Mouse (Mus musculus) CH12F3 (cell line): ENCODE data around the gene Zfp652.
"Not testable (repeated sequence)": the region's sequence is repeated elsewhere in the genome, so short reads cannot be mapped to it uniquely, and the experiment has no call there.

Experiments
- in situ Hi-C: fragments of 300-500 bp; cut with MboI; formaldehyde crosslinking; loops from 2 replicates; pipeline ENCODE4 v1.14.3; 2020; ENCODE audit warnings: low sequenced_read_pairs

Zfp652 gene

DNA sequence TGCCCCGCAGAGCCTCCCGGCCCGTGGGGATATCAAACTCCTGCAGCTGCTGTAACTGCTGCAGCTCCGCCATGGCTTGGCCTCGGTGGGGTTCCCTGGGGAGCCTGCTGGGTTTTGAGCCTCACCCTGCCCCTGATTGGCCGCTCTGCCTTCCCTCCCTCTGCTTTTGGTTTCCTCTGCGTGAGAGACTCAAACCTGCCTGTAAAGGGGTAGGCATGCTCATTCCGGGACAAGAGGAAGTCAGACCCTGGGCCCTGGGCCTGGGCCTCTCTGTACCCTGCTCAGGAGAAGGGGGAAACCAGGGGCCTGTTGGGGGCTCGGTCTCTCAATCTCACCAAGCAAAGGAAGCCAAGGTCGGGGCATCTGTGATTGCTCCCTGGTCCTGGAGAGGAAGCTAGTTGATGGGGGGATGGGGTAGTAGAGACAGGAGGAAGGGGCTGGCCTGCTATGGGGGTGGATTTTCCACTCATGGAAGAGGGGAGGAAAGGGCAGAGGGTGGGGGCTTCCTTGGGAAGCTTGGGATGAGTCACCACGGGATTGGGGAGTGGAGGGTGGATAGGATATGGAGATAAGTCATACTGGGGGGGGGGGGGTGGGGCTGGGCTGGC is 129.7 kb downstream of the Zfp652 start, which contains the start of gene Abi3:
Gene Abi3, minus strand, starts transcription at position 403 of the 608 bp plus-strand sequence.
- in situ Hi-C loops = no loop called here

DNA sequence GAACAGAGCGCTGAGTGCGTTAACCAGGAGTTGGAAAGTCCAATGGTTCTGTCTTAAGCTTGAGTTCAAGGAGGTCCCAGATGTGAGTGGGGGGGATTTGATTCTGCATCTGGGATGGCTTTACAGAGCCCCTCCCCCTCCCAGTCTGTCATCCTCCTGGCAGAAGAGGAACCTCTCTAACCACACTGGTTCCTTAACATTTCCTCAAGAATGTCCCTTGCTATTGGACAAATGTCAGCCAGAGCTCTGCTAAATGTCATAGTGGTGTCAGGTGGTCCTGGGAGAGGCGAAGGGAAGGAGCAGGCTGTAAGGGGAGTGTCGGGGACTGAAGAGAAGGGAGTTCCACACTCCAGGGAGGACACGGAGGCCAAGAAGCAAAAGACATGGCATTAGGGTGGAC is 130.5 kb downstream of the Zfp652 start:
- in situ Hi-C loops = no loop called here

DNA sequence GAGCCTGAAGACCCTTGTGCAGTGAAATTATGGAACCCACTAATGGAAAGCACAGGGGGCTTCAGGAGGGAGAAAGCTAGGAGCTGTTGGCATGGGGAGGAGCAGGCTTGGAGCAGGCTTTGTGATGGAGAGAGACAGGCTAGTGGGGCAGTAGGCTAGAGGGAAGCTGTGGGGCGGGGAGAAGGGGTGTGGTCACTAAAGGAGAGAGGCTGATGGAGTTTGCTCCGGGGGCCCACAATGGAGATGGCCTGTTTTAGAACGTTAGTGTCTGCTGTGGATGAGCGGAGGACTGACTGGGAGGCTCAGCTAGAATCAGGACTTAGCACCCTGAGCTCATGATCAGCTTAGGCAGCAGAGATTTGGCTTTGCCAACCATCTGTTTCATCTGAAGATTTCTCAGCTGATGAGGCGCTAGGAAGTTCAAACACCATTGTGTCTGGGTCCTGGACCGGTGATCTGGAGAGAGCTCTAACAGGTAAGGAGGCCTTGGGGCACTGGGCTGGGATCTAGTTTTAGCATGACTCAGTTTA is 131.0 kb downstream of the Zfp652 start:
- in situ Hi-C loops = no loop called here

DNA sequence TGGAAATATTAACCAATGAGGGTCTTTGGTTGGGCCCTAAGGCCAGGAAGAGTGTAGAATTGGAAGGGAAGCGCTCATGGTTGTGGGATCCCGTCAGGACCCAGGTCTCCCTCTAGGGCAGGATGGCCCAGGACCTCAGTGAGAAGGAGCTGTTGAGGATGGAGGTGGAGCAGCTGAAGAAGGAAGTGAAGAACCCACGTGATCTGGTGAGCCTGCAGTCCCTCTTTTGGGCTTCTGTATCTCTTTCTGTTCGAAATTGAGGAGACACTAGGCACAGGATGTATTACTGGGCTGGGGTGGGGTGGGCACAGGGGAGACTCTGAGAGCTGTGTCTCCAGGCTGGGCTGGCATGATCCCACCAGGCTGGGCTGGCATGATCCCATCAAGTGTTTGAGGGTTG is 132.5 kb downstream of the Zfp652 start:
- in situ Hi-C loops = no loop called here

DNA sequence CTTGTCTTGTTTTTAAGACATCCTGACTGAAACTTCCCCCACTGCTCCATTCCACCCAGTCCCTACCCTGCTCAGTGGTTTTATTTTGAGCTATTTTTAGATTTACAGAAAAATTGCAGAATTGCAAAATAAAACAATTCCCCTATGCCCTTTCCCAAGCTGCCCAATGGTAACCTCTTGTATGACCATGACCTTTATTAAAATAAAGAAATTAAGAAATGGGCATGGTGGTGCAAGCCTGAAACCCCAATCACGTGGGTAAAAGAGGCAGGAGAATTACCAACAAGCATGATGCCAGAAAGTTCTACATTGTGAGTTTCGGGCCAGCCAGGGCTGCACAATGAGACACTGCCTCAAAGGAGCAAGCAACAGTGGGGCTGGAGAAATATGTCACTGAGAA is 138.4 kb downstream of the Zfp652 start:
- in situ Hi-C loops = no loop called here

DNA sequence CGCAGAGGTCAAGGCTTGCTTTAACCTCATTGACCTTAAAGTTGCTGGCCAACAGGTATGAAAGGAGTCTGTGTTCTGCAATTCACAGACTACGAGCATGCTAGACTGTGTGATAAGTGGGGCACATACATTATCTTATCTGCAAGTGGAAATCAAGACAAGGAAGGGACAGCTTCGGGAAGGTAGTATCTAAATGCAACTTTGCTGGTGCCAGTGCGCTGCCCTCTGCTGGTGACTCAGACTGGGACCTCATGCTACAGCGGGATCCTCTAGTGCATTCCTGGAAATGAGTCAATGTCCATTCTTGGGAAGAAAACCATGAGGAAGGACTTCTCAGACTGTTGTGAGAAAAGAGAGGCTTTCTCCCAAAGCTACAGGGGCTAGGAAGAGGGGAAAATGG is 141.2 kb downstream of the Zfp652 start:
- in situ Hi-C loops = no loop called here

DNA sequence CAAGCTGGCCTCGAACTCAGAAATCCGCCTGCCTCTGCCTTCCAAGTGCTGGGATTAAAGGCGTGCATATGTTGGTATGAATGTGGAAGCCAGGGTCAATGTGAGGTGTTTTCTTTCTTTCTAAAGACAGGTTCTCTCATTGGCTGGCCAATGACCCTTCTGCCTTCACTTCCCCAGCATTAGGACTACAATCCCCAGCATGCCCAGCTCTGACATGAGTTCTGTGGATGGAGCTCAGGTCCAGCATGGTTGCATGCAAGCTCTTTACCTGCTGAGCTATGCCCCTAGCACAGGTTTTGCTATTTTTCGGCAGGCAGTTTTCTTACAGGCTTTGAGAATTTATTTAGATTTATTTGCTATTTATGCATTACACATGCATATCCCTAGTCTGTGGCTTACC is 144.8 kb downstream of the Zfp652 start:
- in situ Hi-C loops = no loop called here

DNA sequence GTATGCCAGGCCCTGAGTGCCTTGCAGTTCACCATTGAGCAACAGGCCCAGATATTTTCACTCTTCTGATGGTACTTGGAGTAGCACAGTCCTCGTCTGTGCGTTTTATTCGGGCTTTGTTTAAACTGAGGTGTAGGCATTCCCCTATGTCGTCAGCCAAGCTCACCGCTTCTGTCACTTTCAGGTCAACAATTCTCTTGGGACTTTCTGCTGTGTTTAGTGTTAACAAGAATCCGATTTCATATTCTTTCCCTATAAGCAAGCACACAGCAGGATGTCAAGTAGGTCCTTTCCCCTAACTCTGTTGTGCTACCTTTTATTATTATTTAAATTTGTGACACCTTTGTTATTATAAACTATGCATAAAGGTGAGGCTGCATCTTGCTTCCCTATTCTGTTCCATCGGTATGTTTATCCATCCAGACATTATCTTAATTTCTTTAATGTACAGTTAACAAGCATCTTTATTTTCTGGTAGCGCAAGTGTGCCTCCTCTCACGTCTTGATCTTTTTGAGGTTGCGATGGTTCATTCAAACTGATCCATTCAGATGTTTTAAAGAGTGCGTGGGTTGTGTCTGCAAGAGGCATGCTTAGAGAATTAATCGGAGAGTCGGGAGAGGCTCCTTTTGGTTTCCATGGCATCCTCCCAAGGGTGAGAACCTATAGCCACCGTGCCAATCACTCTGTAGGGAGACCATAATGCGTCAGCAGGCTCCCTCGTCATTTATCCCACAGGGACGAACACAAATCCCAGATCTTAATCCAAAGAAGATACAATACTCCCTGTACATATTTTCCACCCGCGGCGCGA is 145.4 kb downstream of the Zfp652 start:
- in situ Hi-C loops = no loop called here

DNA sequence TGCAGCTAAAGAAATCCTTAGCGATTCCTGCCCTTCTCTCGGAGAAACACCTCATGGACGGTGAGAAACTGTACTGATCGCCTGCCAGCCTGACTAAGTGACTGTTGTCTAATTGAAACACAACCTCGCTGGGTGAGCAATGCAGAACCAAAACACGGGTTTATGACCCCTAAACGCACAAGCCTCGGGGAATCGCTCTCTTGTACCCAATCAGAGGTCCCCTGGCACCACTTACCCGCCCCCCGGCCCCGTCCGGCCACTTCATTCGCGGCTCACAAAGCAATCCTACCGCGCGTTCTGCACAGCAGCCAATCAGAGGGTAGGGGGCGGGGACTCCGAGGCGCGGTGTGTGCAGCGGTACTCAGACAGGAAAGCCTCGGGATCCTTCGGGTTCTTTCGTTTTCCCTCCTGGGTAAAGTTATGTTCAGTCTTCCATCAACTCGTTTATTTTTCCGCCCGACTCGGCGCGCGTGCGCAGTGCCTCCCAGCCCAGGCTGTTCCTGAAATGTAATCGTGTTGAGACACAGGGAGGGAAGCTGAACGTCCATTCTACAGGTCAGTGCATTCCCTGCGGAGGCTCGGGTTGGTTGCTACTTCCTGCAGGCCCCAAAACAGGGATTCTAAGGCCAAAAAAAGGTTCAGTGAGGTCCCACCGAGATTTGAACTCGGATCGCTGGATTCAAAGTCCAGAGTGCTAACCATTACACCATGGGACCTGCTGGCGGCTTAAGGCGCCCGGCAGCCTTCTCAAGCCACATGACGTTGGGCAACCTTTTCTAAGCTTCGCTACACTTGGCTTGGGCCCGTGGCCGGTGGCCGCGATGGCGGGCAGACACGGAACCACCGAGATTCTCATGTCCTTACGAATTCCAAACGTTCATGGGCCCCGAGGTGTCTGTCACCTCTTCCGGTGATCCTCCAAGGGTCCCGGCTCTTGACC is 146.3 kb downstream of the Zfp652 start:
- in situ Hi-C loops = no loop called here

DNA sequence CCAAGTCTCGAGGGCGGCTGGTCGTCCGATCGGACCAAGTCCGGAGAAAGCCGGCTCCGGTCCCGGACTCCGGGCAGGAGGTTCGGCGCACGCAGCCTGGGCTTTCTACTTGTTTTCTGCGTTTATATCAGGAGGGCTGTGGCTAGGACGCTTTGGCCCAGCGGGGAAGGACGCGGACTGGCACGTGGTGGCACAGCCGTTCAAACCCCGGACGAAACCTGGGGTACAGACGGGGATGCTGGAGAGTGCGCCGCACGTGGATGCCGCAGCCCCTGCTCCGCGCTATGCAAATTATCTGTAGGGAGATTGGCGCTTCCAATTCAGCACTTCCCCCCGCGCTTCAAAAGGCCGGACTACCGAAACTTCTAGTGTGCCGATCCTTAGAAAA is 147.0 kb downstream of the Zfp652 start:
- in situ Hi-C loops = no loop called here

DNA sequence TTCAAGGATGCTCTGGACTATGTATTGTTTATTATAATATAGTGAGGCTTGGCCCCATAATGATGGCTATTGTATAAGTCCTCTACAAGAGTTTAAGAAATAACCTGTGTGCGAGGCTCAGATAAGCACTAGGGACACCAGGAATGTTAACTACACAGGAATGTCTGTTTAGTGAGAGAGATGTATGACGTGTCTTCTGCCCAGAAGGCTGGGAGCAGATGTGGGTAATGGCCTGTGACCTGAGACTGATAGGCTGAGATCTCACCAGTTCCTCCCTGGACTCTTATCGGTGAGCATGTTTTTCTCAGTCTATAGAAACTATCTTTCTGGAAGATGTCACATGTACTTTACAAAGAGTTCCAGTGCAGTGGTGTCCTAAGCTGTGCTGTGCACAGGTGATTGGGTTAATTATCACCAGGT is 147.6 kb downstream of the Zfp652 start:
- in situ Hi-C loops = loop anchor here (5.0 kb wide), 1 partner anchor 33 kb away; no protein-coding TSS in a partner anchor

DNA sequence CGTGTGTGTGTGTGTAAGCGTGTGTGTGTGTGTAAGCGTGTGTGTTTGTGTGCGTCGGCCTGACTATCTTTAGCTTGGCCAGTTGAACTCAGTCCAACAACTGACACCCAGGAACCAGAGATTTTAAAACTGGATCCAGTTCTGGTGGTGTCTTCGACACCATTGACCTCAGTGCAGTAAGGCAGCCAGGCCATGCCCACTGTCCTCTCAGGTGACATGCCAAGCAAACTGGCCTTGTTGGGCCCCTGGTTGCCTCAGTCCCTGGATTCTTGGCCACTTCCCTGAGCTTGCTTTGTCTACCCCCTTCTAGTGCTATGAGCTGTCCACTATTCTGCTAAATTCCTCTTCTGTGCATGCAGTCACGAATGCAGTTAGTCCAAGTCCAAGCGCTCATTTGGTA is 148.9 kb downstream of the Zfp652 start:
- in situ Hi-C loops = loop anchor here (5.0 kb wide), 1 partner anchor 34 kb away; no protein-coding TSS in a partner anchor

DNA sequence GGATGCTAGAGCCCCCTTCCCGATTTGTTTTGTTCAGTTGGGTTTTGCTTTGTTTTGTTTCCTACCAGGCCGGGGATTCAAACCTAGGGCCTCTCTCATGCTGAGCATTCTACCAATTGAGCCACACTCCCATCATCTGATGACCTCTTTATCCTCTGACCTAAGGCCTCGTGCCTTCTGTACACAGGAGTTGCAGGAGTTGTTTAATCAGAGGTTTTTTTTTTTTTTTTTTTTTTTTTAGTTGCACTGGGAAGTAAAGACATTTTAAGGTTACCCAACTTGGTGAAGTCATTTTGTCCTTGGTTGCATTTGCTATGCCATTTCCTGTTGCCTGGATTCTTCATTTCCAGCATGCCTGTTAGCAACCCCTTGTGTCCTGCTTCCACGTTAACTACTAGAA is 157.0 kb downstream of the Zfp652 start:
- in situ Hi-C loops = no loop called here

DNA sequence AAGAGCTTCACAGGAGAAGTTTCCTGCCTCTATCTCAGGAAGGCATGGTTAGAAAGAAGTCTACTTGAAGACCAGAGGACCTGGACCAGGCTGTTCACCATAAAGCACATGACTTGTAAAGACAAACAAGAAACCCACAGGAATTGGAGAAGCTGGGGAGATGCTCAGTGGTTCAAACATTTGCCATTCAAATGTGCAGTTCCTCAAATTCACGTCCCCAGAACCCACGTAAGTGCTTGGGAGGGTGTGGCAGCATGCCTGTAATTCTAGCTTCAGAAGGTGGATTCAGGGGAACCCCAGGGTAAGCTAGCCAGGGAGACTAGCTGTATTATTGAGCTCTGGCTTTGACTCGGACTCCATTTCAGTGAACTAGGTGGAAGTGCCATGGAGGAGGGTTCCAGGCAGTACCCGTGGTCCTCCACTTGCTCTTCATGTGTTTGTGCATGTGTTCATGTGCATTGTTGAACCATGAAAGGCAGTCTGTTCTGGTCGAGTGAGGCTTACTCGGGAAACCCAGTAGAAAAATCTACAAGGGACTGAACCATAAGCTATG is 157.5 kb downstream of the Zfp652 start:
- in situ Hi-C loops = no loop called here

DNA sequence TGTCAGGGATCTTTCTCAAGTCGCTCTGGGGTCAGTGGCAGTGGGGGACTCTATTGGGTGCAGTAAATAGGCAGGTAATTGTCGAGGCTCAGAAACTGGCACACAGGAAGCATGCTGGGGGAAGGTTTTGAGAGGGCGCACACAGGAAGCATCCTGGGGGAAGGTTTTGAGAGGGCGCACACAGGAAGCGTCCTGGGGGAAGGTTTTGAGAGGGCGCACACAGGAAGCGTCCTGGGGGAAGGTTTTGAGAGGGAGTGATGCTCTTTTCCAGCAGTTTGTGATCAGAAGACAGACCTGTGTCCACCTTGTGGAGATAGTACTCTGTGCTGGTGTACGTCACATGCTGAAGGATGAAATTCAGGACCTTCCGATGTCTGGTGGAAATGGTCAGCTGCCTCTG is 163.3 kb downstream of the Zfp652 start:
- in situ Hi-C loops = no loop called here

DNA sequence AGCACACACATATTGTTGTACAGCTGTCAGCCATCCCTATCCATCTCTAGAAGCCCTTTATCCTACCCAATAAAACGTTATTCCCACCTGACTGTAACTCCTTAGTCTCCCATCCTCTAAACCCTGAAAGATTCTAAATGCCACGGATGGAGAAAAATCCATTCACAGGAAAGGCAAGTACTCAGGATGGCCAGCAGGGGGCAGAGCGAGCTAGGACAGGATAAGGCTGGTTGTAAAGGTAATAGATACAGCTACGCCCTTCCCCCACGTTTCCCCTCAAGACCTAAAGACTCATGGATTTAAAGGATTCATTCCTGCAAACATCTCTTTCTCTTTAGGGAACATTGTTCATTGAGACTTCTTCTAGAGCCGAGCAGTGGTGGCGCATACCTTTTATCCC is 163.8 kb downstream of the Zfp652 start:
- in situ Hi-C loops = no loop called here

DNA sequence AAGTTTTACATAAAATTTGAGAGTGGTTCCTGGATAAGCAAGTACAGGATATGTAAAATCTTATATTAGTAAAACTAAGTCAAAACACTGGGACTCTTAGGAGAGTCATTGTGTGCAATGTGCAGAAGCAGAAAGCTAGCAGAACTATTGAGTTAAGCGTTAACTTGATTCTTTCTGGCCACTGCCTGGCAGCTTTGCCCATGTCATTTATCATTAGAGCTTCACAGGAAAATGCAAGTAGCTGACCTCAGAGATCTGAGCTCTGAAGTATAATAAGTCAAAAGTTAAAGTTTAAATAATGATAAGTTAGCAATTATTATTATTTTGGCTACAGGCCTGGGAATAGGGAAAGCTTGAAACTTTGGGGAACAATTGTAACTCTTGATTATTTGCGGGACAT is 167.4 kb downstream of the Zfp652 start:
- in situ Hi-C loops = not testable (repeated sequence)
